Mouse (Mus musculus) lung, postnatal 0 days (tissue): ENCODE measurements around the gene Psg18.

Source experiments
- CTCF ChIP-seq: IDR thresholded peaks from 2 replicates; pipeline ENCODE4 v1.5.1; 2016; ENCODE audit warnings: antibody characterized with exemption, mild to moderate bottlenecking
- EP300 ChIP-seq: IDR thresholded peaks from 2 replicates; pipeline ENCODE4 v1.6.1; 2016; ENCODE audit warnings: antibody characterized with exemption, mild to moderate bottlenecking, control low read depth

DNA sequence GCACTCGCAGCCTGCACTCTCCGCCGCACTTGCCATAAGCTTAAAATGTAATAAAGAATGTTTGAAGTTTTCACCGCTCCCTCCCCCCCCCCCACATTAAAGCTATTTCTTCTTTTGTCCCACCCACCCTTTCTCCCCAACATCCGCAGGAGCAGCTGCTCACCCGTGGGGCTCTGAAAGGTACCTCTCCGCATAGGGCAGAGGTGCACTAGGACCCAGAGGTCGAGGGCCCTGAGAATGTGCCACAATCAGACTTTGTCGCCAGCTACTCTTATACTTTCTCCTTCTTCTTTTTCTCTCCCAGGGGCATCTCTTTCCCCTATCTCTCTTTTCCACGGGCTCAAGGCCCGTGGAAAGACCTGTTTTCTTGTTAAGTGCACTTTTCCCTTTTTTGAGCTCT is 48.6 kb upstream of the Psg18 start:
- TF ChIP-seq CTCF (no peak), EP300 (no peak)
